Mouse (Mus musculus) layer of hippocampus, postnatal 10 days (tissue): Measurements from ENCODE around the gene Hjurp. TPM values are rescaled to one million over a fixed set of nuclear protein-coding genes. Genes with fewer than 3 reads are reported as not detected.
"Not testable (repeated sequence)": the region's sequence is repeated elsewhere in the genome, so short reads cannot be mapped to it uniquely, and the experiment has no call there.

ENCODE experiments used
- DNase-seq, 2 experiments: peaks; one replicate each; pipeline ENCODE4 v3.0.0; 2021; ENCODE audit warnings: low spot score in 2 of 2
- total RNA-seq, 2 experiments: library from RNA; stranded (reverse); gene quantifications; 2 replicates each; pipeline ENCODE4 v1.2.3; 2021

The Hjurp gene
- total RNA-seq, 2 experiments from 2014 or later: 44.8 to 49.1 TPM

- DNase-seq: no peak
These were observed 51.7 kb downstream of the Hjurp start for GRCm38 (mm10) chr1:88225741-88226140.

GRCm38 (mm10) chr1:88225301-88225700, 52.1 kb downstream of the Hjurp start:
- DNase-seq: not testable (repeated sequence)

DNA sequence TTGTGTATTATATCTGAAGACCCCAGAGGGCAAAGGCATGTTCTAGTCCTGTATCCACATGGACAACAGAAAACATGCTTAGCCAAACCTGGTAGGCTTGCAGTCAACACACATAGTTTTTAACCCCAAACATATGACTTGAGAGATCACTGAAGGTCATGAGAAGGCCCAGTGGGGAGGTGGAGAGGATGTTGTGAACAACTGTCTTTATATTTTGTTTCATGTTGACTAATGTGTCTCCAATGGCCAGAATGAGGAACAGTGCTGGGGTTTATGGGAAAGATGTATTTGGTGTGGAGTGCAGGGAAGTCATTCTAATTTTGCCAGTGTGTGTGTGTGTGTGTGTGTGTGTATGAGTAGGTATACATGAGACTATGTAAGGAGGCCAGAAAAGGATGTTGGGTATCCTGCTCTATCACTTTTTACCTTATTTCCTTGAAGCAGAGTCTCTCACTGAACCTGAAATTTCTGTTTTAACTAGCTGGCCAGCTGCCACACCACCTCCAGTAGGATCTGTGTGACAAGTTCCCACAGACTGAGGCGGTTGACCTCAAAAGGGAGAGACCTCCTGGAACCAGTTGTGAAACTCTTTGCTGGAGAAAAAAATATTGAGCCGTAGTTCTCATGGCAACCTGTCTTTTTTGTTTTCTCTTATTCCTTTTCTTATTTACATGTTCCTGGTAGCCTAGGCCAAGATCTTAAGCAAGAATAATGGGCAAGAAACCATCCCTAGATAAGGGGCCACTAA, 53.2 kb downstream of the Hjurp start:
- peak in 1 of 2 experiments; percentile 8 for DNase-seq

- peak in 1 of 2 experiments; percentile 13 for DNase-seq
These were observed 53.8 kb downstream of the Hjurp start for GRCm38 (mm10) chr1:88223591-88223990.

- DNase-seq: not testable (repeated sequence)
These were observed 54.4 kb downstream of the Hjurp start for GRCm38 (mm10) chr1:88223011-88223515.

DNA sequence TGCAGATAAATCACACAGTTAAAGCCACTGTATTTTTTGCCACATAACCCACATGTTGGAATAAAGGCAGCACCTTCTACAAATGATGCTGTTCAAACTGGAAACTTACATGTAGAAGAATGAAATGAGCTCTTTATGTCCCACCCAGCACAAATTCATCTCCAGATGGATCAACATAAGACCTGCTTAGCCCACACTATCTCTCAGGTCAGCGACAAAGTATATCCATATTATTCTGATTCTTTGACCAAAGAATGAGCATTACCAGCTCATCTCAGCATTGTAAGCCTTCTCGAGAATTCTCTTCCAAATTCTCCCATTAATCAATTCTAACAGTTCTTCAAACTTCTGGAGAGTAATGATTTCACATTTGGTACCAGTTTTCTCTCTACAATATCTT, 55.2 kb downstream of the Hjurp start:
- no peak for DNase-seq

GRCm38 (mm10) chr1:88220336-88220735, 57.1 kb downstream of the Hjurp start:
- no peak for DNase-seq

DNA sequence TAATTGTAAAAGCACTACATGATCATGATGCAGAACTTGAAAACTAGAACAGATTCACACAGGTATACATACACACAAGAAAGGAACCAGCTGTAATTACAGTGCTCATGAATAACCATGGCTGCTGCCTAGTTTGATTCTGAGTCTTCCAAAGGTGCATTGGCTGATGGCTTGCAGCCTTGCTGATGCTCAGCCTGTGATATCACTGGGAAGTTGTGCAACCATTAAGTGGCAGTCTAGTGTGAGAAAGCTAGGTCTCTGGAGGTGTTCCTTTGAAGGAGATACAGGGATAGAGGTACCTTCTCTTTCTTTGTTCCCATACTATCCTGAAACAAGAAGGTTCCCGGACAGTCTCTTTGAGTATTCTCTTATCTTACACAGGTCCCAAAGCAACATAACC, 58.4 kb downstream of the Hjurp start:
- DNase-seq: no peak

GRCm38 (mm10) chr1:88218591-88218990, 58.8 kb downstream of the Hjurp start:
- DNase-seq: no peak

DNA sequence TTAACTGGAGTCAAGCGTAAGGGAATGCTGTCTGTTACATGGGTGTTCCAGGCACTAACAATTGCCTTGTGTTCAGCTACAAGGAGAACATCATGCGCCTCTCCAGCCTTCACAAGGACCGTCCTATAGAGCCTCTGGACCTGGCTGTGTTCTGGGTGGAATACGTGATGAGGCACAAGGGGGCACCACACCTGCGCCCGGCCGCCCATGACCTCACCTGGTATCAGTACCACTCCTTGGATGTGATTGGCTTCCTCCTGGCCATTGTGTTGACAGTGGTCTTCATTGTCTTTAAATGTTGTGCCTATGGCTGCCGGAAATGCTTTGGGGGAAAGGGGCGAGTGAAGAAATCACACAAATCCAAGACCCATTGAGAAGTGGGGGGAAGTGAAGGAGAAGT, 59.4 kb downstream of the Hjurp start:
- peak in 1 of 2 experiments; percentile 15 for DNase-seq

GRCm38 (mm10) chr1:88217576-88217975, 59.9 kb downstream of the Hjurp start:
- no peak for DNase-seq

DNA sequence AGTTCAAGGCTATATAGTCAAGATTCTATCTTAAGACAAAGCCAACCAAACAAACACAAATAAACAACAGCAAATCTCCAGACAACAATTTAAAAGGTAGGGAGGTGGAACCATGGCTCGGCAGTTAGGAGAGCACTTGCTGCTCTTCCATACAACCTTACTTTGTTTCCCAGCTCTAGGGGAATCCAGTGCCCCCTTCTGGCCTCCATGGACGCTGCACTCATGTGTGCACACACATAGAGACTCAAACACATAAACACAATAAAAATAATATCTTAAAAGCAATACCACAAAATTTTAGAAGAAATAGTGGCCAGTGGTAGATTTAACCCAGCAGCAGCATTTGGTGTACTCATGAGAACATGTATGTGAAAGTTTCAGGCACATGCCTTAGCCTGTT, 60.3 kb downstream of the Hjurp start:
- DNase-seq: no peak

DNA sequence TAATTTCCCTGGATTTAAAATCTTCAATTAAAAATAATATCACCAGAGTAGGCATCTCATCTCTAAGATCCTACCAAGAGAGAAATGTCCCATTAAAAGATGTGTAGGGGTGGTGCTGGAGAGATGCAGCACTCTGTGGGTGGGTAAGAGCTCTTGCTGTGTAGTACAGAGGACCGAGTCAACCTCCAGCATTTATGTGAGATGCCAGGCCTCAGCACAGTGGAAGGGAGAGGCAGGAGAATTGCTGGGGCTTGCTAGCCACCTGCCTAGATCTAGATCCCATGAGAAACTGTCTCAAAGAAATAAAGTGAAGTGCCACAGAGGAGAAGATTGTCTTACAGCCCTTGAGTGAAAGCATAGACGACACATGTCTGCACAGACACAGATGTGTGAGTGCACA, 60.9 kb downstream of the Hjurp start:
- DNase-seq: no peak

GRCm38 (mm10) chr1:88215466-88216380, 61.7 kb downstream of the Hjurp start:
- no peak for DNase-seq

DNA sequence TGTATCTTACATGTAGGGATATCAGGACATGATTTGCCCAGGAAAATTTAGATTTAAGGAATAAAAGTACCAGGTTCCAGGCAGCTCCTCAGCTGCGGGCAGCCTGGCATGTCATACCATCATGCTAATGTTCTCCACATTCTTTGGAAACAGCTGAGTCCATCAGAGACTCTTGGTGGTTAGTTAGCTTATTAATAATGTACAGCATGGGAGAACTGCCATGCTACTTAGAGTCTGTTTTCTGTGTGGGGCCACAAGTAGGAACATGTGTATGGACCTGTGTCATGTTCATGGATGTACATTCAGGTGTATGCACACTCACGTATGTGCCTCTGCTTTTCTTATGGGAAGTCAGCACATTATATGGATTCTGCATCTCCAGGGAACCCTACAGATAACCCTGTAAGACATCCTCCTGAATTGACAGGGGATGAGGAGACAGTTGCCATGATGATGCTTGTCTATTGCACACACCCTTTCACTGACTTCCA, 62.9 kb downstream of the Hjurp start:
- DNase-seq: no peak

- DNase-seq: no peak
These were observed 63.5 kb downstream of the Hjurp start for GRCm38 (mm10) chr1:88213766-88214461.

DNA sequence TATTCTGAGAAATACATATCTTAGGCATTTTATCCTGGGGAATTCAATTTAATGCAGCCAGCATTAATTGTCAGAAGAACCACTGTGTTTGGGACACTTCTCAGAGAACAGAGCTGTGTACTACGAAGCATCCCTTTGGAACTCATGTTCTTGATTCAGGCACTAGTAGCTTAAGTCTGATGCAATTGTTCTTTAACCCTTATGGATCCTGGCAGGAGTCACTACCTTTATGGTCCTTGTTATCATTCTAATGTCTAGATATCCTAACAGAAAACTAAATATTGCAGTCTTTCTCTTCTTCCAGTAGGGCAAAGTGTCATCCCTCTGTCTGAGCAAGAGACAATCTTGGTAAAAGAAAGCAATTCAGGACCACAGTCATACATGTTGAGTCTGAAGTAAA, 64.4 kb downstream of the Hjurp start:
- DNase-seq: no peak
